17 mouse cellular contexts compared by ENCODE assay signal in genomic region chr10:118720630-118721029, GRCm38 (mm10).
DNase-seq lines count a peak whose midpoint lies in the region; ATAC-seq lines count a peak whose summit lies in the region.
"Had no signal": no experiment of that assay in that cellular context is flagged by ENCODE, and none has a peak within 500 bp of the region (broad histone marks: within the 10 kb centered on the region; RNA-seq: fewer than 3 reads in every experiment).

No protein-coding gene starts in this region.

- H3K27ac ChIP-seq in midbrain, embryonic 12.5 days (replicated peaks): 0 out of 2 replicates have a peak overlapping the region, but pooled peaks have one; percentile 25
- H3K27ac ChIP-seq in midbrain, embryonic 10.5 days (replicated peaks): no peak overlapping the region
- peak overlapping the region; percentile 63 for H3K27ac ChIP-seq in forebrain, embryonic 12.5 days
- H3K27ac ChIP-seq in limb, embryonic 15.5 days: peak overlapping the region; percentile 38; the same call in 1 of the 2 replicates
- H3K27ac ChIP-seq: heart, adult 2 months; liver, embryonic 13.5 days had no signal

- no peaks in the 10 kb centered on the region for H3K36me3 ChIP-seq in midbrain, embryonic 12.5 days
- H3K36me3 ChIP-seq in midbrain, embryonic 10.5 days: no peaks in the 10 kb centered on the region
- H3K36me3 ChIP-seq in forebrain, embryonic 12.5 days (replicated peaks): no peaks in the 10 kb centered on the region
- H3K36me3 ChIP-seq in limb, embryonic 15.5 days: no peaks in the 10 kb centered on the region
- H3K36me3 ChIP-seq: liver, embryonic 13.5 days had no signal

- peaks cover 16% of the 10 kb centered on the region for H3K4me1 ChIP-seq in midbrain, embryonic 12.5 days
- peaks cover 10% of the 10 kb centered on the region for H3K4me1 ChIP-seq in midbrain, embryonic 10.5 days
- peaks cover 24% of the 10 kb centered on the region for H3K4me1 ChIP-seq in forebrain, embryonic 12.5 days
- H3K4me1 ChIP-seq in limb, embryonic 15.5 days: peaks cover 17% of the 10 kb centered on the region

- H3K4me2 ChIP-seq in midbrain, embryonic 12.5 days (replicated peaks): no peak overlapping the region
- no peak overlapping the region for H3K4me2 ChIP-seq in forebrain, embryonic 12.5 days
- no peak overlapping the region for H3K4me2 ChIP-seq in limb, embryonic 15.5 days
- H3K4me2 ChIP-seq: liver, embryonic 13.5 days had no signal

- no peaks in the 10 kb centered on the region for H3K9me3 ChIP-seq in midbrain, embryonic 12.5 days
- H3K9me3 ChIP-seq in midbrain, embryonic 10.5 days (replicated peaks): no peaks in the 10 kb centered on the region
- H3K9me3 ChIP-seq in forebrain, embryonic 12.5 days: no peaks in the 10 kb centered on the region
- no peaks in the 10 kb centered on the region for H3K9me3 ChIP-seq in limb, embryonic 15.5 days
- H3K9me3 ChIP-seq: liver, embryonic 13.5 days had no signal

- no peak overlapping the region for H3K4me3 ChIP-seq in midbrain, embryonic 12.5 days
- H3K4me3 ChIP-seq in midbrain, embryonic 10.5 days: no peak overlapping the region
- H3K4me3 ChIP-seq in forebrain, embryonic 12.5 days (replicated peaks): no peak overlapping the region
- no peak overlapping the region for H3K4me3 ChIP-seq in limb, embryonic 15.5 days
- H3K4me3 ChIP-seq: heart, adult 2 months; liver, embryonic 13.5 days had no signal

- H3K9ac ChIP-seq in midbrain, embryonic 12.5 days (replicated peaks): no peak overlapping the region
- H3K9ac ChIP-seq in forebrain, embryonic 12.5 days: no peak overlapping the region
- H3K9ac ChIP-seq in limb, embryonic 15.5 days: no peak overlapping the region
- H3K9ac ChIP-seq: liver, embryonic 13.5 days had no signal

- 0 out of 2 replicates have a peak, but pooled peaks have one; percentile 17 for ATAC-seq in midbrain, embryonic 12.5 days (ENCODE audit: low FRiP score, low read depth)
- ATAC-seq in forebrain, embryonic 12.5 days (ENCODE audit: low FRiP score): 0 out of 2 replicates have a peak, but pooled peaks have one; percentile 45
- no peak for ATAC-seq in limb, embryonic 15.5 days (ENCODE audit: insufficient number of reproducible peaks, low FRiP score, low TSS enrichment, low read depth)
- ATAC-seq: intestine, postnatal 0 days had no signal

- DNase-seq in cerebellum, postnatal 10 days: peak; percentile 34 to 37
- no peak for DNase-seq in cerebellum, adult 8-10 months
- DNase-seq in midbrain, embryonic 10.5 days (ENCODE audit: low spot score): no peak
- no peak for DNase-seq in cerebellum, adult 9-11 months
- DNase-seq in adrenal gland, adult (ENCODE audit: inconsistent age in 2 of 2, low spot score in 1 of 2): no peak
- DNase-seq: adrenal gland, postnatal 14 days; heart, adult 2 months; heart, postnatal 14 days; kidney, postnatal 14 days; layer of hippocampus, adult 9-11 months; liver, embryonic 13.5 days; lung, postnatal 36 days; thymus, postnatal 36 days had no signal

- H3K27me3 ChIP-seq in midbrain, embryonic 12.5 days: no peaks in the 10 kb centered on the region
- no peaks in the 10 kb centered on the region for H3K27me3 ChIP-seq in midbrain, embryonic 10.5 days (ENCODE audit: low read depth, poor library complexity, severe bottlenecking)
- H3K27me3 ChIP-seq in forebrain, embryonic 12.5 days: no peaks in the 10 kb centered on the region
- H3K27me3 ChIP-seq in limb, embryonic 15.5 days: no peaks in the 10 kb centered on the region
- H3K27me3 ChIP-seq: liver, embryonic 13.5 days had no signal

- 33% methylated on average over 1 of the region's 1 CpGs for WGBS in midbrain, embryonic 12.5 days
- WGBS in midbrain, embryonic 10.5 days: 80% methylated on average over 1 of the region's 1 CpGs
- 19% methylated on average over 1 of the region's 1 CpGs for whole genome bisulfite sequencing in forebrain, embryonic 12.5 days
- WGBS in limb, embryonic 15.5 days: 22% methylated on average over 1 of the region's 1 CpGs

Comparison
In these comparisons a context has a peak if more than half of its experiments do, and no peak if none do; other contexts are left out.
1. DNase-seq: peak in cerebellum, postnatal 10 days (2 of 2); none in cerebellum, adult 8-10 months (single experiment), midbrain, embryonic 10.5 days (single experiment), cerebellum, adult 9-11 months (single experiment) and adrenal gland, adult (0 of 2).